Mouse (Mus musculus): ENCODE results near the gene 9030624G23Rik.
A peak's percentile ranks its signal among the peaks of the same experiment; 100 is the strongest.

Gene 9030624G23Rik

GRCm38 (mm10) chr12:24097108-24097520 lies at the start of gene 9030624G23Rik:
TSS of gene 9030624G23Rik (minus strand) at chr12:24097246.
- DNase-seq: peak; percentile 4

- peak; percentile 1 for DNase-seq
Observed at GRCm38 (mm10) chr12:24083096-24083495, 13.9 kb downstream of the 9030624G23Rik start.

Measured in thymus, postnatal 25 days (tissue).